Mouse (Mus musculus) telencephalon, adult 2 months (tissue): Measurements from ENCODE around the gene Cdc40.
"Not testable (repeated sequence)": the region's sequence is repeated elsewhere in the genome, so short reads cannot be mapped to it uniquely, and the experiment has no call there.

Source experiments
- DNase-seq: peaks from one replicate; pipeline ENCODE4 v3.0.0-alpha.2; 2011; ENCODE audit warnings: low read depth, low spot score

Gene Cdc40

GRCm38 (mm10) chr10:40868081-40868480 lies 15.0 kb downstream of the Cdc40 start:
- DNase-seq: no peak

GRCm38 (mm10) chr10:40857599-40857998 lies 25.5 kb downstream of the Cdc40 start:
- DNase-seq: no peak

- DNase-seq: no peak
Measured at GRCm38 (mm10) chr10:40856703-40857102, 26.4 kb downstream of the Cdc40 start.

GRCm38 (mm10) chr10:40855616-40856015 lies 27.5 kb downstream of the Cdc40 start:
- DNase-seq: no peak

GRCm38 (mm10) chr10:40851138-40851537 lies 32.0 kb downstream of the Cdc40 start:
- no peak for DNase-seq

GRCm38 (mm10) chr10:40850644-40851043 lies 32.5 kb downstream of the Cdc40 start:
- DNase-seq: no peak

GRCm38 (mm10) chr10:40847176-40847874 lies 35.8 kb downstream of the Cdc40 start:
- no peak for DNase-seq

- DNase-seq: no peak
Measured at GRCm38 (mm10) chr10:40845626-40846025, 37.5 kb downstream of the Cdc40 start.

- DNase-seq: no peak
Measured at GRCm38 (mm10) chr10:40844546-40844945, 38.6 kb downstream of the Cdc40 start.

GRCm38 (mm10) chr10:40843841-40844240 lies 39.3 kb downstream of the Cdc40 start:
- peak; percentile 83 for DNase-seq

- no peak for DNase-seq
Measured at GRCm38 (mm10) chr10:40840086-40840485, 43.0 kb downstream of the Cdc40 start.

- DNase-seq: no peak
Measured at GRCm38 (mm10) chr10:40831267-40831666, 51.8 kb downstream of the Cdc40 start.

GRCm38 (mm10) chr10:40830312-40830711 lies 52.8 kb downstream of the Cdc40 start:
- peak; percentile 72 for DNase-seq

- no peak for DNase-seq
Measured at GRCm38 (mm10) chr10:40827706-40828105, 55.4 kb downstream of the Cdc40 start.

GRCm38 (mm10) chr10:40825952-40826351 lies 57.2 kb downstream of the Cdc40 start:
- peak; percentile 42 for DNase-seq

GRCm38 (mm10) chr10:40816471-40816870 lies 66.6 kb downstream of the Cdc40 start:
- no peak for DNase-seq

- no peak for DNase-seq
Measured at GRCm38 (mm10) chr10:40813627-40814026, 69.5 kb downstream of the Cdc40 start.

- not testable (repeated sequence) for DNase-seq
Measured at GRCm38 (mm10) chr10:40809411-40809910, 73.7 kb downstream of the Cdc40 start.

- DNase-seq: no peak
Measured at GRCm38 (mm10) chr10:40806221-40806620, 76.9 kb downstream of the Cdc40 start.

GRCm38 (mm10) chr10:40805221-40805620 lies 77.9 kb downstream of the Cdc40 start:
- no peak for DNase-seq

- DNase-seq: no peak
Measured at GRCm38 (mm10) chr10:40792115-40792514, 91.0 kb downstream of the Cdc40 start.

- no peak for DNase-seq
Measured at GRCm38 (mm10) chr10:40790406-40790805, 92.7 kb downstream of the Cdc40 start.
